Mouse (Mus musculus): ENCODE results near the gene Ankdd1a.
A peak's percentile ranks its signal among the peaks of the same experiment; 100 is the strongest.

Gene Ankdd1a

DNA sequence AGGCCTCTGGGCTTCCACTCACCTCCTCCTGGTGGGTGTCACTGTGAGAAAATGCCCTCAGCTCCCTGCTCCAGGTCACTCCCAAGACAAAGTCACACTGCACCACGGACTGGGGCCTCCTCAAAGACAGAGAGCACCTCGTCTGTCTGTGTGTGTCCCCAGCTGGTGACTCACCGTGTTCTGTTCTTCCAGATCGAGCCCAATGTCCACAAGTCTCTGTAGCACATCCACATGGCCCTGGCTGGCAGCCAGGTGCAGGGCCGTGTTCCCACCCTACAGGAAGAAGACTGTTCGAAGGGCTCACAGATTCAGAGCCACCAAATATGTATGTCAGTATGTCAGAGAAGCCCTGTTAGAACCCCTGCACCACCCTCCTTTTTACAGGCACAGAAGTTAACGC lies 11.5 kb downstream of the Ankdd1a start:
- DNase-seq (ENCODE audit: extremely low read depth, low read depth), result no peak

DNA sequence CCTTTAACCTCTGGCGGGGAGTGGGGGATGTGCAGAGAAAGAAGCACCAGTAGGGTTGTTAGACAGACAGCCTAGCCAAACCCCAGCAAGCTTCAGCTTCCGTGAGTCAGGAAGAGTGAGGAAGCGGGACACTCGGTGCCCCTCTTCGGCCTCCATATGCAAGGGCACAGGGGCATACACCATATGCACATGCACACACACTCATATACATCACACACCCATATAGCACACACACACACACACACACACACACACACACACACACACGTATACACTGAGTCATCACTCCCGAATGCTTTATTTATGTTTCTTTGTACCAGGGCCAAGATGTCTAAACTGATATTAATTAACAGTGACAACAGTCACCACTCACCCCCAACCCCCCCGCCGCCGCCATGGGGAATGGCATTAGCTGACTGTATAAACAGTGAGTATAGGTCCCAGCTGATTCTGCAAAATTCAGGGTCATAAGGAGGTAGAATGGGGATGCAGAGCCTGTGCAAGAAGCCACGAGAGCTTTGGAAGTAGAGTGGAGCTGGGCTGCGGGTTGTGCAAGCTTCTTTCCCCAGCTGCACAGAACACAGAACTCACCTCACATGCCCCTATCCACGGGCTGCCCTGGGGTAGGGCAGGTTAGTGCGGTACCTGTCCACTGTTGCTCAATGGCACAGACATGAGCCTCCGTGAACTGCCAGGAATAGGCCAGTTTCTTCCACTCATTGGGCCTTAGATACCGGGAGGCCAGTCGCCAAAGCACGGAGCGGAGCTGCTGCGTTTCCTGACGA lies 17.1 kb downstream of the Ankdd1a start:
- no peak for DNase-seq (ENCODE audit: extremely low read depth, low read depth)

DNA sequence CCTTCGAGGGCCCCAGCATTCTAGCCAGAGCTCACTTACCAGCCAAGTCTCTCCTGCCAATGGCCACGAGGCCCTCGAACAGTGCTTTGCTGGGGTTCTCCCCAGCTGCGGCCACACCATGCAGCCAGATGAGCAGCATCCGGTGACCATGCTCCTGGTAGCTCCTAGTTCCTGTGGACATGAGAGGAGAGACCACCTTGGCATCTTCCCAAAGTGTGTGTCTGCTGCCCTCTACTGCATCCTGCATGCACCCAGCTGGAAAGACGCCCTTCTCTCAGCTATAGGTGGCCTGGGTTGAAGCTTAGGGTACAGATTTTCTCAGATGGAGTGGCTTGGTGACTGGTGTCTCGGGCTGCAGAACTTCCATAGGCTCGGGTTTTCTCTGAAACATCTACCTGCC lies 17.8 kb downstream of the Ankdd1a start:
- DNase-seq (ENCODE audit: extremely low read depth, low read depth), result no peak

DNA sequence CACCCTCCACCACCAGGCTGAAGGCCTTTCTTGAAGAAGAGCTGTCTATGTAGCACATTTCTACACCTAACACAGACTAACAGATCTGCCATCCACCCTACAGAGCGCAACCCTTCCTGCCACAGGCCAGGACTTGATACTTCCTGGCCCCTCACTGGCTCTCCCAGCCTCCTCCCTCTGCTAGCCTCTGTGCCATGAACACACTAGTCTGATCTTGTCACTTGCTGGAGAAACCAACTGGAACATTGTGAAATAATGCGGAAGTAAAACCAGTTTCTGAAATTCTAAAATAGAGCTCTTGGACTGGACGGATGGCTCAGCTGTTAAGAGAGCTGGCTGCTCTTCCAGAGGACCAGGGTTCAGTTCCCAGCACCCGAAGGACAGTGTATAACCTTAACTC lies 27.1 kb downstream of the Ankdd1a start:
- no peak for DNase-seq (ENCODE audit: extremely low read depth, low read depth)

DNA sequence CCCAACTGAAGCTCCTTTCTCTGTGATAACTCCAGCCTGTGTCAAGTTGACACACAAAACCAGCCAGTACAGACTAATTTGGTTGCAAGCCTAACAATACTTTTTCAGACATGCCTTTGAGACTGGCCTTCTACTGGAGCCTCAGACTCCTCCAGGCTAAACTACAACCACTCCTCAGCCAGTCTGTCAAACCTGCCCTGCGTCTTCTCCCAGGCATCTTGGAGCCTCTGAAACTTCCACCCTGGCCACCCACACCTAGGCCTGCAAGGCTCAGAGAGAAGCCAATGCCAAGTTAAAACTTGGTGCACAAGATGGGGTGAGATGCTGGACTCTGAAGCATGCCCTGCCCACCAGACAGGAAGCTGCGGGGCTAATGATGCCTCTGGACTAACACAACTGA lies 27.6 kb downstream of the Ankdd1a start:
- DNase-seq (ENCODE audit: extremely low read depth, low read depth), result no peak

DNA sequence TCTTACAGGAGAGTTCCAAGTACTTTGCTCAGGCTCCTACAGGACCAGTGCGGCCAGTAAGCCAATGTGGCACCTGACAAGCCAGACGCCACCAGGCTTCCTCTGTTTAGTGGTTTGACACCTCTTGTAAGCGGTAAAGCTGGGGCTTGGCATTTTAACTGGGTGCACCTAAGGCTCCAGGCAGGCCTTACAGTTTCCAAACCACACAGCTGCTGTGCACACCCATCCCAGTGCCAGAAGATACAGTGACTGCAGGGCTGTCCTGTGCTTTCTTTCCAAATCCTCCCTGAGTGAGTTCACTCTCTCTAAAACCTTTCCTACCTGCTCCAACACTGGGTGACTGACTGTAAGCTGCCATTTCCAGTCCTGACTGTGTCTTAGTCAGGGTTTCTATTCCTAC lies 28.5 kb downstream of the Ankdd1a start:
- no peak for DNase-seq (ENCODE audit: extremely low read depth, low read depth)

DNA sequence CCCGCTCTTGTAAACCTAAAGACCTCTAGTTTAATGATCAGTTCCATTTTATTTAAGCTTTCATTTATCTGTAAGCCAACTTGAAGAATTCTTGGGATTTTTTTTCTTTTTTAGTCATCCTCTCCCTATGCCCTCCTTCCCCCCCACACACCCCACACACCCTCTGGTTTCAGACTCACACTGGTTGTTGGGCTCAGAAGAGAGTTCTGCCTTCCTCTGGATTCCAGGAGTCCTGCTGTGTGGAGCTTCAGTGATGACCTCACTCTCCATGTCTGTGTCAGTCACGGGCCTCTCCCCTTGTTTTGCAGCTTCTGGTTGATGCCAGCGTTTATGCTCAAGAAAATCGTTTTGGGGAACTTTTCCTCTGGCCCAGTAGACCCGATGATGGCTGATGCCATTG lies 39.9 kb downstream of the Ankdd1a start:
- DNase-seq (ENCODE audit: extremely low read depth, low read depth), result no peak

DNA sequence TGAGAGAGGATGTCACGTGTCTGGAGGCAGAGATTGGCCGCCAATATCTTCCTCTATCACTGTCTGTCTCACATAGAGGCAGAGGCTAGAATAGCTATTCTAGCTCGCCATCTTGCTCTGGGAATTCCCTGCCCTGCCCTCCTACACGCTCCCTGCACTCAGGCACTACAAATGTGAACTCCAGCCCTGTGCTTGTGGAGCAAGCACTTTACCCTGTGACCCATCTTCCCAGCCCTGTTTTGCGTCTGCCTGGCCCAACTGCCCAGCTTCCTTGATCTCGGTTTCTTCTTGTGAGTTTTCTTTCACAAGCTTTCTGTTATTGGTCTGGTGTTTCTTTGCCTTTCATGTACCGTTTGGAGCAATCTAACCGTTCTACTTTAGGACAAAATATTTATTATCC lies 40.8 kb downstream of the Ankdd1a start:
- DNase-seq (ENCODE audit: extremely low read depth, low read depth), result no peak

DNA sequence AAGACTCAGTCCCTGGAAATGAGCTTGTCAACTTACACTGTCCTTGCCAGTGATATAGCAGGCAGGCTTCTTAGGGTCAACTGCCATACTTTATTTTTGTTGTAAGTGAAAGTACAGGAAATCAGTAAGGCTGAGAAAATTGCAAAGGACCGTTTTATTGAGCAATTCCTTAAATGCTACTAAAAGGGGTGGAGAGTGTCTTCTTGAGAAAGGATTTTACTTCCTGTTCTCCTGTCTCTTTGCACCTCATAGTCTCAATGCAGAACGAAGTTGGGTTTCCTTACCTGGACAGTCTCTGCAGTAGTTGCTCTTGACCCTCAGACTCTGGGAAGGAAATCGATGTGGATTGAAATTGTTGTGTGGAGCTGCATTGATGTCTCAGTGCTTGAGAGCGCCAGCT lies 47.2 kb downstream of the Ankdd1a start:
- DNase-seq (ENCODE audit: extremely low read depth, low read depth), result no peak

DNA sequence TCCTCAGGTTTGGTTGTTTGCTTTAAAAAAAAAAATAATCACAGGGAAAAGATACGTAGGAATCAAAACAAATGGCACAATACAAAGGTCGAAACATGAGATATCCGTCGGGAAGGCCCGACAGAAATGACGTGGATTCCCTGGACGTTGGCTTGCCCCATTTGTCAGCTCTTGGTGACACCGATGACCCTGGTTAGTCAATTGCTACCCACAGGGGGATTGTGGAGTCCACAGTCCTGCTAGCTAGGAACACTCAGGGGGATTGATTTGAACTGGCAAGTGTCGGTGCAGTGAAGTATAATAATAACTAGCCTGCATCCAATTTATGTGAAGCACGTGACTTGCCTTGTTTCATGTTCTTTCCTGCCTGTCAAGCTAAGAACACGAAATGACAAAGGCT lies 52.3 kb downstream of the Ankdd1a start:
- no peak for DNase-seq (ENCODE audit: extremely low read depth, low read depth)

DNA sequence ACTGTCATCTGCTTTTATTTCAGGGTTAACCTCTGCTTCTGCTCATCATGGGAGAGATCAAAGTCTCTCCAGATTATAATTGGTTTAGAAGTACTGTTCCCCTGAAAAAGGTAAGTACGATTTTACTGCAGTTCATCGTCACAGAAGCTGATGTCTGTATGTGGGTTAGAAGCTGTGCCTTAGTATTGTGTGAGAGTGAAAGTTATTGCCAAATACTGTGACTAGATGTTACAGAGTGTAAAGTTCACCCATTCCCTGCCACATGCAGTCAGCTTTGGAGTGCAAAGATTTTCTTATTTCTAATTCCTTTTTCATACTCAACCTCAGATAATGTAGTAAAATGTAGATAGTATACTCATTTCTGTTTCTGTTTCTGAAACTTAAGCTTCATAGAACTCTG lies 54.8 kb downstream of the Ankdd1a start:
- no peak for DNase-seq (ENCODE audit: extremely low read depth, low read depth)

DNA sequence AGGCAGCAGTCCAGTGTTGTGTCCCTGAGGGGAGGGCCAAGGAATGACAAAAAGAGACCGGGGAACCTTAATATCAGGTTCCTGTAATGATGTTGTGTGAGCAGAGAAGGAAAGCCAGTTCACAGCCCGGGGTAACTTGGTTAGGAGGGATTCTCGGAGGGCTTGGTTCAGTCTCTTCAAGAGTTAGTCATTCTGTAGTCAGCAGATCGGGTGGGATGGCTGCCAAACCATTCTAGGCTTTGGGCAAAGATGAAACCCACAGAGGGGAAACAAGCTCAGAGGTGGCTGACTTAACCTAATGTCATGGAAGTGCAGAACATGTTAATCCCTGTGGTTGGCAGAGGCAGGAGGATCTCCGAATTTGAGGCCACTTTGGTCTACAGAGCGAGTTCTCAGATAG lies 55.8 kb downstream of the Ankdd1a start:
- no peak for DNase-seq (ENCODE audit: extremely low read depth, low read depth)

DNA sequence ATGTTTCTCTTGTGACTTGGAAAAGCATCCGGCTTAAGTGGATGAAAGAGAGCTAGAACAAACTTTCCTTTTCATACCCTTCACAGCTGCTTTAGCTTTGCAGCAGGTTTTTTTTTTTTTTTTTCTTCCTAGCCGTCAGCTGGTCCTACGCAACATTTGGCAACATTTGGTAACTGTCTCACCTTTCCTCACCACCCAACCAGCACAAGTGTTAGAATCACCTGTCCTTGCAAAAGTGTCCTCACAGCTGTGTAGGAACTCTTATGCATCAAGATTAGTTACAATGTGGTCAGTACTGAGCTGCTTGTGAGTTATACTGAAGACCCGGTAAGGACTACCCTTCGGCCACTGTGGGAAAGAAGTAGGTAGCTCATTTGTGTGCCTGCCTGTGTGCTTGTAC lies 57.4 kb downstream of the Ankdd1a start:
- no peak for DNase-seq (ENCODE audit: extremely low read depth, low read depth)

DNA sequence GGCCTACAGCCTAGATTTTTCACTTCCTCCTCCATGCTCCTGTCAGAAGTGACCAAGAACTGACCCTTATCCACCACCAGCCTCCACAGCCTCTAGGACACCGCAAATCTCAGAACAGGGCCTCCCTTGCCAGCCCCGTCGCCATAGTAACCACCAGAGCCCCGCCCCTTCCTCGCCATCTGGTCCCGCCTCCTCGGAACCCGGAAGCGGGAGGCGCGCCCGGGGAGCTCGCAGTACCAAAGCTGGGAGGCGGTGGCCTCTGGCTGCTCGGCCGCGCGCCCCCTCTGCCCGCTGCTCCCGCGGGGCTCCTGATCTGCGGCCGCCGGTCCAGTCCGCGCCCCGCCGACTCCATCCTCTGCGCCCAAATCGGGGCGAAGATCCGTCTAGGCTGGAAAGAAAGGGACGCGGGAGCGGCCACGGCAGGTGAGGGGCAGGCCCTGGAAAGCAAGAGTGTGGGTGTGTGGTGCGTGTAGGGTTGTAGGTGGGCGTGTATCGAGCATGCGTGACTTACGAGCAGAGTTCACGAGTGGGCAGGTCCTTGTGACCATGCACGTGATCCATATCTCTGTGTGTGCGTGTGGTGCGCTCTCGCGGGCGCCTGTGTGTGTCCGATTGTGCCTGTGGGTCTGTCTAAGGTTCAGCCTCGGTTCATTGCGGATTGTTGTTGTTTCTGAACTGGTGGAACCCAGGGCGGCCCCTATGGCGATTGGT lies 59.1 kb downstream of the Ankdd1a start, which contains the start of gene Spg21:
Gene Spg21, plus strand, starts transcription at position 216 of the 711 bp plus-strand sequence.
- peak; percentile 43 for DNase-seq (ENCODE audit: extremely low read depth, low read depth)

DNA sequence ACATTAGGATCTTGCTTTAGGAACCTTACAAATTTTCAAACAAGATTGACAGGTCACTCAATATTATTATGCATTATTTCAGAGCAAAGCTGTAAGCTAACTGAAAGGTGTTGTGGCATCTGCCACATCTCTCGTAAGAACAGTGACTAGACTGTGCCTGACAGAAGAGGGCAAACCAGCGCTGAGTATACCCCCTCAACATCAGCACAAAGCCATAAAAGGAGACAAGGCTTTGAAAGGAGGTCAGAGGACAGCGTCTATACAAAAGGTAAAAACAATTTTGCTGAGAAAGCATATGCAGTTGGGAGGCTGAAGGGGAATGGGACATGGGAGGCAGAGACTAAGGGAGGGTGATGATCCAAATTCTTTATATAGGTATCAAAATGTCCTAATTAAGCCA lies 59.8 kb downstream of the Ankdd1a start:
- DNase-seq (ENCODE audit: extremely low read depth, low read depth), result no peak

DNA sequence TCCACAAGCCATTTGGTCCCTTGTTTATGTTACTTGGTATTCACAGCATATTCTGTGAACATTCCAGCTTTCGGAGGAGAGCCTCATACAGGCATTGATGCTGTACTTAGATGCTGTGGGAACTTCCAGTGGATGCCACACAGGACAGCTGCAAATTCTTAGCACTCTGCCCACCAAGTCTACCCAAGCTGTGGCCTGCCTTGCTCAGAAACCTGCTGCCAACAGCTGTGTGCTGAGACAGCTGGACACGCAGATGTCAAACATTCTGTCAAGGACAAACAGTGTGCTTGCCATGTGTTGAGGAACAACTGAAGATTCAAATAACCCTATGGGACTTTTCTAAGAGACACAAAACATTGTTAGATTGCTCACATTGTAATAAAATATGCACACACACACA lies 61.0 kb downstream of the Ankdd1a start:
- no peak for DNase-seq (ENCODE audit: extremely low read depth, low read depth)

DNA sequence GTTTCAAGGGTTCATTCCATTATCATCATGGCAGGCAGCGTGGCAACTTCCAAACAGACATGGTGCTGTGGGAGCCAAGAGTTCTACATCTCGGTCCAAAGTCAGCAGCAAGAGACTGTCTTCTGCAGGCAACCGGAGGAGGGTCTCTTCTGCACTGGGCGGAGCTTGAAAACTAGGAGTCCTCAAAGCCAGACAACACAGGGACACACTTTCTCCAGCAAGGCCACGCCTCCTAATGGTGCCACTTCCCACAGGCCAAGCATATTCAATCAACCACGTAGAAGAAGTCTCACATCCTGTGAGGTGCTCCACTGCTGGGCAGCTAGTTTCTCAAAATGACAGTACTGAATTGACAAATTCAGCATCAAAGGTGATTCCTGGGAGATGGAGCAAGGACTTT lies 72.0 kb downstream of the Ankdd1a start:
- no peak for DNase-seq (ENCODE audit: extremely low read depth, low read depth)

DNA sequence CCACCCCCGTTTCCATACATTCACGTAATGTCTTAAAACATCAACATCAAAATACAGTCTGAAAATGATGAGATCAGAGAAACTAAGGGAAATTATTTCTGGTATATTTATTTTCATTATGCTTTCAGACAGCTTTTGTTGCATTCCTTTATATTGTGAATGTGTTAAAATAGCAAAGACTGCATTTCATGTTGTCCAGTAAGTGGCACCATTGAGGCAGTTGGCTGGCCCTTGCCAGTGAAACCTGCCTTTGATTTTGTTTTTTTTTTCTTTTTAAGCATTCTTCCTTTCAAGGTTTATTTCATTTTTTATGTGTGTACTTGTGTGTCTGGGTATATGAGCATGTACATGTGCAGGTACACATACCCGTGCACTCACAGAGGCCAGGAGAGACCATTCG lies 75.3 kb downstream of the Ankdd1a start:
- no peak for DNase-seq (ENCODE audit: extremely low read depth, low read depth)

Data from MEL-GATA-1-ER (cell line).